Comparison of ENCODE assay signal across 27 mouse cellular contexts in the genomic region with DNA sequence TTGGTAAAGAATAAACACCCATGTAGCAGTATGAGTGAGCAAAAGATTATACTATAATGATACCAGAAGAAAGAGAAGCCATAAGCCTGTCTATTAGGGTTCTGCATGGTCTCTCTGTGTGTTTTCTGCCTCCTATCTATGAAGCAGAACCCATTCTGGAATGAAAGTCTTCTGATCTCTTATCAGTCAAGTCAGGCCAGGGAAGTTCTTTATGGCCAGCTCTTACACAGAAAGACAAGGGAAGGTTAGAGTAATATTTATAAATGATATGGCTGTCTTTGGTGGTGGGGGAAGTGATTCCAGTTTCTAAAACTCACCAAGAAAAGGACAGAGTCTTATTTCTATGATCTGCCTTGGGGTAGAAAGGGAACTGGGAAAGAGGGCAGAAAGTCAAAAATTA.
"Had no signal": no experiment of that assay in that cellular context is flagged by ENCODE, and none has a peak within 500 bp of the region (broad histone marks: within the 10 kb centered on the region; RNA-seq: fewer than 3 reads in every experiment).

No protein-coding gene starts in this region.

- H3K4me1 ChIP-seq: embryonic facial prominence, embryonic 10.5 days; embryonic facial prominence, embryonic 12.5 days; embryonic facial prominence, embryonic 13.5 days; embryonic facial prominence, embryonic 15.5 days; forebrain, embryonic 10.5 days; forebrain, embryonic 12.5 days; forebrain, embryonic 13.5 days; forebrain, embryonic 15.5 days had no signal

- ATAC-seq: forebrain, embryonic 13.5 days; forebrain, embryonic 14.5 days; forebrain, embryonic 15.5 days; forebrain, embryonic 16.5 days; forebrain, postnatal 0 days had no signal

- H3K27me3 ChIP-seq: embryonic facial prominence, embryonic 12.5 days; embryonic facial prominence, embryonic 13.5 days; embryonic facial prominence, embryonic 15.5 days; forebrain, embryonic 12.5 days; forebrain, embryonic 13.5 days; forebrain, embryonic 15.5 days had no signal

- H3K4me3 ChIP-seq: embryonic facial prominence, embryonic 10.5 days; embryonic facial prominence, embryonic 12.5 days; embryonic facial prominence, embryonic 13.5 days; embryonic facial prominence, embryonic 15.5 days; erythroblast, embryonic 14.5 days; forebrain, embryonic 10.5 days; forebrain, embryonic 12.5 days; forebrain, embryonic 13.5 days; forebrain, embryonic 15.5 days; gastrocnemius, adult 2 months; heart, adult 2 months had no signal

- DNase-seq: cerebellum, adult 2 months; cerebellum, adult 9-10 months; cerebellum, adult 9-11 months; cerebellum, postnatal 10 days; cerebellum, postnatal 14 days; cerebellum, postnatal 25 days; cerebellum, postnatal 36 days; embryo, embryonic 11 days; forebrain, postnatal 0 days; gastrocnemius, adult 2 months; gastrocnemius, postnatal 10 days; gastrocnemius, postnatal 14 days; gastrocnemius, postnatal 25 days; gastrocnemius, postnatal 36 days; heart, adult 18-20 months; heart, adult 2 months had no signal

- H3K27ac ChIP-seq: embryonic facial prominence, embryonic 10.5 days; embryonic facial prominence, embryonic 12.5 days; embryonic facial prominence, embryonic 13.5 days; embryonic facial prominence, embryonic 15.5 days; forebrain, embryonic 10.5 days; forebrain, embryonic 12.5 days; forebrain, embryonic 13.5 days; forebrain, embryonic 15.5 days; gastrocnemius, adult 2 months; heart, adult 2 months had no signal

- H3K9me3 ChIP-seq: embryonic facial prominence, embryonic 10.5 days; embryonic facial prominence, embryonic 12.5 days; embryonic facial prominence, embryonic 13.5 days; embryonic facial prominence, embryonic 15.5 days; forebrain, embryonic 10.5 days; forebrain, embryonic 12.5 days; forebrain, embryonic 13.5 days; forebrain, embryonic 15.5 days had no signal

- H3K36me3 ChIP-seq: embryonic facial prominence, embryonic 10.5 days; embryonic facial prominence, embryonic 12.5 days; embryonic facial prominence, embryonic 13.5 days; embryonic facial prominence, embryonic 15.5 days; forebrain, embryonic 10.5 days; forebrain, embryonic 12.5 days; forebrain, embryonic 15.5 days had no signal

- H3K9ac ChIP-seq: embryonic facial prominence, embryonic 12.5 days; embryonic facial prominence, embryonic 13.5 days; embryonic facial prominence, embryonic 15.5 days; forebrain, embryonic 12.5 days; forebrain, embryonic 13.5 days; forebrain, embryonic 15.5 days; forebrain, postnatal 0 days had no signal

- H3K4me2 ChIP-seq: embryonic facial prominence, embryonic 12.5 days; embryonic facial prominence, embryonic 13.5 days; embryonic facial prominence, embryonic 15.5 days; forebrain, embryonic 12.5 days; forebrain, embryonic 13.5 days; forebrain, embryonic 15.5 days had no signal
